Mouse (Mus musculus): ENCODE measurements around the gene Dync1h1.

- no peak for TF ChIP-seq CTCF (IDR thresholded peaks at IDR 0.05; ENCODE audit: control insufficient read depth, insufficient read depth, insufficient read length)
- TF ChIP-seq MYOG (IDR thresholded peaks at IDR 0.05; ENCODE audit: control insufficient read depth, extremely low read depth, insufficient read length), result no peak
- no peak for TF ChIP-seq MAX (IDR thresholded peaks at IDR 0.05)
- TF ChIP-seq FOSL1 (IDR thresholded peaks at IDR 0.05; ENCODE audit: insufficient read depth, low read length, poor library complexity, severe bottlenecking), result no peak
- no peak for TF ChIP-seq CEBPB (IDR thresholded peaks at IDR 0.05; ENCODE audit: low read depth)
- TF ChIP-seq MYOD1 (IDR thresholded peaks at IDR 0.05; ENCODE audit: control insufficient read depth, insufficient read length, low read depth), result no peak
These were observed 81.5 kb downstream of the Dync1h1 start, which contains the start of gene 1700001K19Rik for GRCm38 (mm10) chr12:110682561-110683299.
